Mouse (Mus musculus): ENCODE data around the gene Rccd1.

Rccd1 gene

GRCm38 (mm10) chr7:80297041-80297440 lies 27.2 kb downstream of the Rccd1 start:
- DNase-seq: no peak

GRCm38 (mm10) chr7:80296462-80296861 lies 27.8 kb downstream of the Rccd1 start:
- DNase-seq: no peak

- peak; percentile 46 for DNase-seq
Observed at GRCm38 (mm10) chr7:80294764-80295648, 29.2 kb downstream of the Rccd1 start.

GRCm38 (mm10) chr7:80294062-80294763 lies 30.0 kb downstream of the Rccd1 start, which contains the start of gene Prc1:
Gene Prc1, plus strand, starts transcription at chr7:80294450.
- peak; percentile 100 for DNase-seq

GRCm38 (mm10) chr7:80287736-80288135 lies 36.5 kb downstream of the Rccd1 start:
- no peak for DNase-seq

GRCm38 (mm10) chr7:80285725-80286124 lies 38.5 kb downstream of the Rccd1 start:
- no peak for DNase-seq

- DNase-seq: no peak
Observed at GRCm38 (mm10) chr7:80284391-80284790, 39.9 kb downstream of the Rccd1 start.

- DNase-seq: no peak
Observed at GRCm38 (mm10) chr7:80283226-80283918, 40.9 kb downstream of the Rccd1 start.

- no peak for DNase-seq
Observed at GRCm38 (mm10) chr7:80281646-80282045, 42.6 kb downstream of the Rccd1 start.

GRCm38 (mm10) chr7:80280998-80281397 lies 43.3 kb downstream of the Rccd1 start:
- DNase-seq: no peak

GRCm38 (mm10) chr7:80280032-80280431 lies 44.2 kb downstream of the Rccd1 start:
- DNase-seq: no peak

- no peak for DNase-seq
Observed at GRCm38 (mm10) chr7:80276374-80276773, 47.9 kb downstream of the Rccd1 start.

GRCm38 (mm10) chr7:80273456-80273855 lies 50.8 kb downstream of the Rccd1 start:
- DNase-seq: no peak

- DNase-seq: peak; percentile 59
Observed at GRCm38 (mm10) chr7:80269751-80270255, 54.5 kb downstream of the Rccd1 start.

- peak; percentile 95 for DNase-seq
Observed at GRCm38 (mm10) chr7:80268897-80269750, 55.1 kb downstream of the Rccd1 start, which contains the start of gene Vps33b. Gene Vps33b, plus strand, starts transcription at chr7:80269649.

GRCm38 (mm10) chr7:80267764-80268163 lies 56.5 kb downstream of the Rccd1 start:
- no peak for DNase-seq

- no peak for DNase-seq
Observed at GRCm38 (mm10) chr7:80264606-80265005, 59.6 kb downstream of the Rccd1 start.

- DNase-seq: peak; percentile 28
Observed at GRCm38 (mm10) chr7:80261372-80261990, 62.8 kb downstream of the Rccd1 start.

- DNase-seq: peak; percentile 88
Observed at GRCm38 (mm10) chr7:80260625-80261371, 63.5 kb downstream of the Rccd1 start, which contains the start of gene Ngrn. Gene Ngrn, plus strand, starts transcription at chr7:80261215.

- no peak for DNase-seq
Observed at GRCm38 (mm10) chr7:80257706-80258105, 66.5 kb downstream of the Rccd1 start.

- no peak for DNase-seq
Observed at GRCm38 (mm10) chr7:80255981-80256380, 68.3 kb downstream of the Rccd1 start.

All from liver (tissue).